Comparison of ENCODE assay signal across 25 mouse cellular contexts in the genomic region with DNA sequence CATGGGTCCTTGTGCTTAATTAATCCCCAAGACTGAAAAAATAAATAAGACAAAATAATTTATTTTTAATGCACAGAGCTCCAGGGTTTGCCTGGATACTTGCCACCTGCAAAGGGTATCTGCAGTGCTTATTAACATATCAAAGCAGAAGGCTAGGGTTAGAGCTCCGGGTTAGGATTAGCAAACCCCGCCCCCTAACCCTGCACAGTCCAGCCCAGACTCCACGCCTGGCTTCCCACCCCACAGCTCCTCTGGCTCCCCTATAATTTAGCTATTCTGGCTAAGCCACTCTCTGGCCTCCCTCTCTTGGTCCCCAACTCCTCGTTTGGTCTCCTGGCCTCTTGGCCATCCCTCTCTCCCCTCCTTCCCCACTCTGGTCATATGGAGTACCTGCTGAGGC. TPM values are rescaled to one million over a fixed set of nuclear protein-coding genes. Genes with fewer than 3 reads are reported as not detected.
DNase-seq lines count a peak whose midpoint lies in the region; ATAC-seq and TF ChIP-seq lines count a peak whose summit lies in the region.
"Had no signal": no experiment of that assay in that cellular context is flagged by ENCODE, and none has a peak within 500 bp of the region (broad histone marks: within the 10 kb centered on the region; RNA-seq: fewer than 3 reads in every experiment).

No protein-coding gene starts in this region.

- no peaks in the 10 kb centered on the region for H3K9me3 ChIP-seq in forebrain, embryonic 10.5 days
- no peaks in the 10 kb centered on the region for H3K9me3 ChIP-seq in forebrain, embryonic 12.5 days
- no peaks in the 10 kb centered on the region for H3K9me3 ChIP-seq in midbrain, embryonic 12.5 days
- H3K9me3 ChIP-seq in midbrain, postnatal 0 days (ENCODE audit: low read length), result no peaks in the 10 kb centered on the region
- H3K9me3 ChIP-seq: lung, embryonic 15.5 days had no signal

- H3K36me3 ChIP-seq in forebrain, embryonic 10.5 days (replicated peaks), result no peaks in the 10 kb centered on the region
- H3K36me3 ChIP-seq in forebrain, embryonic 12.5 days (replicated peaks), result no peaks in the 10 kb centered on the region
- H3K36me3 ChIP-seq in midbrain, embryonic 12.5 days, result no peaks in the 10 kb centered on the region
- H3K36me3 ChIP-seq in midbrain, postnatal 0 days (ENCODE audit: insufficient read depth, low read length), result no peaks in the 10 kb centered on the region
- H3K36me3 ChIP-seq: embryonic facial prominence, embryonic 12.5 days; lung, embryonic 15.5 days had no signal

- no peak overlapping the region for H3K4me2 ChIP-seq in forebrain, embryonic 12.5 days
- H3K4me2 ChIP-seq in midbrain, embryonic 12.5 days (replicated peaks), result no peak overlapping the region
- H3K4me2 ChIP-seq in midbrain, postnatal 0 days (ENCODE audit: low read depth, low read length, poor library complexity, severe bottlenecking), result no peak overlapping the region
- H3K4me2 ChIP-seq: embryonic facial prominence, embryonic 12.5 days; lung, embryonic 15.5 days had no signal

- 8% methylated on average over 4 of the region's 4 CpGs for WGBS in forebrain, embryonic 10.5 days
- 5% methylated on average over 4 of the region's 4 CpGs for WGBS in forebrain, embryonic 12.5 days
- whole genome bisulfite sequencing in midbrain, embryonic 12.5 days, result 5% methylated on average over 4 of the region's 4 CpGs
- 6% methylated on average over 4 of the region's 4 CpGs for WGBS in midbrain, postnatal 0 days

- no peak overlapping the region for H3K4me3 ChIP-seq in forebrain, embryonic 10.5 days
- no peak overlapping the region for H3K4me3 ChIP-seq in forebrain, embryonic 12.5 days (replicated peaks)
- H3K4me3 ChIP-seq in midbrain, embryonic 12.5 days, result no peak overlapping the region
- no peak overlapping the region for H3K4me3 ChIP-seq in midbrain, postnatal 0 days (ENCODE audit: low read depth, low read length)
- H3K4me3 ChIP-seq: embryonic facial prominence, embryonic 12.5 days; heart, adult 2 months; lung, embryonic 15.5 days had no signal

- no peak for ATAC-seq in forebrain, embryonic 12.5 days (ENCODE audit: low FRiP score)
- 0 out of 2 replicates have a peak, but pooled peaks have one; percentile 41 for ATAC-seq in midbrain, embryonic 12.5 days (ENCODE audit: low FRiP score, low read depth)
- no peak for ATAC-seq in midbrain, postnatal 0 days (ENCODE audit: low FRiP score)
- ATAC-seq in frontal cortex, adult (ENCODE audit: low TSS enrichment), result no peak
- ATAC-seq: activated CD4-positive, CD25-positive, alpha-beta regulatory T cell, adult 4 months; midbrain, embryonic 16.5 days had no signal

- no peak overlapping the region for H3K27ac ChIP-seq in forebrain, embryonic 10.5 days
- H3K27ac ChIP-seq in forebrain, embryonic 12.5 days, result no peak overlapping the region
- no peak overlapping the region for H3K27ac ChIP-seq in midbrain, embryonic 12.5 days (replicated peaks)
- H3K27ac ChIP-seq in midbrain, postnatal 0 days (ENCODE audit: low read depth, low read length), result no peak overlapping the region
- H3K27ac ChIP-seq: embryonic facial prominence, embryonic 12.5 days; heart, adult 2 months; liver, embryonic 14.5 days; lung, embryonic 15.5 days had no signal

- H3K4me1 ChIP-seq in forebrain, embryonic 10.5 days, result peaks cover 7% of the 10 kb centered on the region
- H3K4me1 ChIP-seq in forebrain, embryonic 12.5 days, result peaks cover 4% of the 10 kb centered on the region; the same call in 1 of the 2 replicates
- H3K4me1 ChIP-seq in midbrain, embryonic 12.5 days, result peaks cover 5% of the 10 kb centered on the region
- no peaks in the 10 kb centered on the region for H3K4me1 ChIP-seq in midbrain, postnatal 0 days (ENCODE audit: insufficient read depth, low read length)
- H3K4me1 ChIP-seq: embryonic facial prominence, embryonic 12.5 days; lung, embryonic 15.5 days had no signal

- peak; percentile 40 for DNase-seq in forebrain, embryonic 10.5 days (ENCODE audit: extremely low spot score, low spot score)
- DNase-seq in midbrain, postnatal 0 days (ENCODE audit: low spot score), result no peak
- DNase-seq in embryo, embryonic 9.5 days (ENCODE audit: extremely low spot score), result peak; percentile 24
- DNase-seq in cerebellum, postnatal 10 days, result no peak
- DNase-seq: adrenal gland, postnatal 10 days; cerebellum, adult 9-11 months; gastrocnemius, postnatal 14 days; heart, adult 2 months; heart, postnatal 36 days; kidney, adult 18-20 months; kidney, postnatal 14 days; lung, postnatal 4 days; thymus, postnatal 25 days had no signal

- no peaks in the 10 kb centered on the region for H3K27me3 ChIP-seq in forebrain, embryonic 10.5 days (ENCODE audit: poor library complexity, severe bottlenecking)
- H3K27me3 ChIP-seq in forebrain, embryonic 12.5 days, result no peaks in the 10 kb centered on the region
- no peaks in the 10 kb centered on the region for H3K27me3 ChIP-seq in midbrain, embryonic 12.5 days
- H3K27me3 ChIP-seq in midbrain, postnatal 0 days (ENCODE audit: insufficient read depth, low read length), result no peaks in the 10 kb centered on the region
- H3K27me3 ChIP-seq: embryonic facial prominence, embryonic 12.5 days; lung, embryonic 15.5 days had no signal

- H3K9ac ChIP-seq in forebrain, embryonic 12.5 days, result no peak overlapping the region
- H3K9ac ChIP-seq in midbrain, embryonic 12.5 days (replicated peaks), result no peak overlapping the region
- no peak overlapping the region for H3K9ac ChIP-seq in midbrain, postnatal 0 days (replicated peaks; ENCODE audit: low read length, poor library complexity, severe bottlenecking)
- H3K9ac ChIP-seq: embryonic facial prominence, embryonic 12.5 days; liver, embryonic 14.5 days; lung, embryonic 15.5 days had no signal

- no peak for TF ChIP-seq CTCF in midbrain, postnatal 0 days (IDR thresholded peaks at IDR 0.05)

RNA-seq across cellular contexts. Expression of a gene that starts 14.5 kb away (rescaled TPM):
- not detected in 2 replicates for polyA plus RNA-seq in forebrain, embryonic 10.5 days (2016; fragmentation: Nextera tagmentation; extraction: Ambion mirVana)
- polyA plus RNA-seq in forebrain, embryonic 12.5 days (2016; fragmentation: Nextera tagmentation; extraction: Ambion mirVana), result not detected in 2 replicates
- not detected in 2 replicates for polyA plus RNA-seq in midbrain, embryonic 12.5 days (2016; fragmentation: Nextera tagmentation; extraction: Ambion mirVana)
- total RNA-seq in midbrain, postnatal 0 days (2014; rRNA removed), result not detected in 2 replicates
- polyA plus RNA-seq in midbrain, postnatal 0 days (2015; fragmentation: Nextera tagmentation; extraction: Ambion mirVana), result not detected in 2 replicates
- total RNA-seq: gastrocnemius, postnatal 14 days; heart, adult 2 months; heart, postnatal 36 days; layer of hippocampus, adult 8-10 months; neutrophil, adult 5-6 weeks had no signal
- polyA plus RNA-seq: activated CD4-positive, CD25-positive, alpha-beta regulatory T cell, adult 4 months; embryonic facial prominence, embryonic 12.5 days; heart, adult 2 months; heart, embryonic 14.5 days; limb, embryonic 14.5 days; lung, embryonic 15.5 days; midbrain, embryonic 16.5 days had no signal

RNA-seq across cellular contexts. Expression of a gene that starts 35.6 kb away (rescaled TPM):
- 109 and 115 TPM in 2 replicates for polyA plus RNA-seq in forebrain, embryonic 10.5 days (2016; fragmentation: Nextera tagmentation; extraction: Ambion mirVana)
- polyA plus RNA-seq in forebrain, embryonic 12.5 days (2016; fragmentation: Nextera tagmentation; extraction: Ambion mirVana), result 94.3 and 98.7 TPM in 2 replicates
- 90.8 and 91.0 TPM in 2 replicates for polyA plus RNA-seq in midbrain, embryonic 12.5 days (2016; fragmentation: Nextera tagmentation; extraction: Ambion mirVana)
- 67.4 and 78.3 TPM in 2 replicates for total RNA-seq in midbrain, postnatal 0 days (2014; rRNA removed)
- polyA plus RNA-seq in midbrain, postnatal 0 days (2015; fragmentation: Nextera tagmentation; extraction: Ambion mirVana), result 96.3 and 107 TPM in 2 replicates

RNA-seq across cellular contexts. Expression of a gene that starts 42.8 kb away (rescaled TPM):
- 10.9 and 11.6 TPM in 2 replicates for polyA plus RNA-seq in forebrain, embryonic 10.5 days (2016; fragmentation: Nextera tagmentation; extraction: Ambion mirVana)
- 5.8 and 6.5 TPM in 2 replicates for polyA plus RNA-seq in forebrain, embryonic 12.5 days (2016; fragmentation: Nextera tagmentation; extraction: Ambion mirVana)
- 5.6 and 7.8 TPM in 2 replicates for polyA plus RNA-seq in midbrain, embryonic 12.5 days (2016; fragmentation: Nextera tagmentation; extraction: Ambion mirVana)
- 1.8 and 5.7 TPM in 2 replicates for total RNA-seq in midbrain, postnatal 0 days (2014; rRNA removed)
- 6.3 and 6.8 TPM in 2 replicates for polyA plus RNA-seq in midbrain, postnatal 0 days (2015; fragmentation: Nextera tagmentation; extraction: Ambion mirVana)

RNA-seq across cellular contexts. Expression of a gene that starts 43.1 kb away (rescaled TPM):
- 20.9 and 21.4 TPM in 2 replicates for polyA plus RNA-seq in forebrain, embryonic 10.5 days (2016; fragmentation: Nextera tagmentation; extraction: Ambion mirVana)
- 27.3 and 27.8 TPM in 2 replicates for polyA plus RNA-seq in forebrain, embryonic 12.5 days (2016; fragmentation: Nextera tagmentation; extraction: Ambion mirVana)
- polyA plus RNA-seq in midbrain, embryonic 12.5 days (2016; fragmentation: Nextera tagmentation; extraction: Ambion mirVana), result 27.0 and 30.2 TPM in 2 replicates
- 10.4 and 12.9 TPM in 2 replicates for total RNA-seq in midbrain, postnatal 0 days (2014; rRNA removed)
- 24.2 and 25.2 TPM in 2 replicates for polyA plus RNA-seq in midbrain, postnatal 0 days (2015; fragmentation: Nextera tagmentation; extraction: Ambion mirVana)

RNA-seq across cellular contexts. Expression of a gene that starts 43.3 kb away (rescaled TPM):
- polyA plus RNA-seq in forebrain, embryonic 10.5 days (2016; fragmentation: Nextera tagmentation; extraction: Ambion mirVana), result 2.3 and 3.8 TPM in 2 replicates
- 2.1 and 2.5 TPM in 2 replicates for polyA plus RNA-seq in forebrain, embryonic 12.5 days (2016; fragmentation: Nextera tagmentation; extraction: Ambion mirVana)
- 2.3 and 3.1 TPM in 2 replicates for polyA plus RNA-seq in midbrain, embryonic 12.5 days (2016; fragmentation: Nextera tagmentation; extraction: Ambion mirVana)
- total RNA-seq in midbrain, postnatal 0 days (2014; rRNA removed), result 0.66 and 2.7 TPM in 2 replicates
- polyA plus RNA-seq in midbrain, postnatal 0 days (2015; fragmentation: Nextera tagmentation; extraction: Ambion mirVana), result 2.9 TPM in 2 replicates

Comparison
In these comparisons a context has a peak if more than half of its experiments do, and no peak if none do; other contexts are left out.
1. DNase-seq: peak in forebrain, embryonic 10.5 days (single experiment) and embryo, embryonic 9.5 days (single experiment); none in midbrain, postnatal 0 days (single experiment) and cerebellum, postnatal 10 days (0 of 2).